Mouse (Mus musculus): ENCODE data around the gene Jsrp1. TPM values are rescaled to one million over a fixed set of nuclear protein-coding genes. Genes with fewer than 3 reads are reported as not detected.

Gene Jsrp1
- polyA plus RNA-seq, 1 experiment from 2014 or later: not detected

- no peak overlapping the region for H3K4me3 ChIP-seq
- H3K9ac ChIP-seq: no peak overlapping the region
- H3K9me3 ChIP-seq (replicated peaks): no peaks in the 10 kb centered on the region
- no peak overlapping the region for H3K4me2 ChIP-seq
- no peak for ATAC-seq
- 0 out of 2 replicates have a peak, but pooled peaks cover under 1% of the 10 kb centered on the region for H3K4me1 ChIP-seq
- no peak overlapping the region for H3K27ac ChIP-seq
- peaks cover 100% of the 10 kb centered on the region for H3K36me3 ChIP-seq (ENCODE audit: poor library complexity, severe bottlenecking)
- H3K27me3 ChIP-seq: no peaks in the 10 kb centered on the region
Observed at GRCm38 (mm10) chr10:80779565-80779964, 33.7 kb downstream of the Jsrp1 start.

- no peak overlapping the region for H3K4me2 ChIP-seq
- peaks cover 100% of the 10 kb centered on the region for H3K36me3 ChIP-seq (ENCODE audit: poor library complexity, severe bottlenecking)
- no peak overlapping the region for H3K27ac ChIP-seq
- no peak for ATAC-seq
- H3K9me3 ChIP-seq (replicated peaks): no peaks in the 10 kb centered on the region
- H3K4me1 ChIP-seq: peaks cover 7% of the 10 kb centered on the region; the same call in 1 of the 2 replicates
- 92% methylated on average over 5 of the region's 5 CpGs for WGBS
- no peaks in the 10 kb centered on the region for H3K27me3 ChIP-seq
- H3K4me3 ChIP-seq: no peak overlapping the region
- H3K9ac ChIP-seq: no peak overlapping the region
Observed at GRCm38 (mm10) chr10:80777123-80777522, 36.2 kb downstream of the Jsrp1 start.

GRCm38 (mm10) chr10:80776358-80776869 lies 36.9 kb downstream of the Jsrp1 start:
- H3K4me1 ChIP-seq: peaks cover 7% of the 10 kb centered on the region; the same call in 1 of the 2 replicates
- H3K9ac ChIP-seq: no peak overlapping the region
- ATAC-seq: no peak
- no peak overlapping the region for H3K27ac ChIP-seq
- H3K9me3 ChIP-seq (replicated peaks): no peaks in the 10 kb centered on the region
- H3K27me3 ChIP-seq: no peaks in the 10 kb centered on the region
- WGBS: 87% methylated on average over 6 of the region's 6 CpGs
- H3K4me2 ChIP-seq: no peak overlapping the region
- H3K36me3 ChIP-seq (ENCODE audit: poor library complexity, severe bottlenecking): peaks cover 100% of the 10 kb centered on the region
- H3K4me3 ChIP-seq: no peak overlapping the region

GRCm38 (mm10) chr10:80775731-80776130 lies 37.6 kb downstream of the Jsrp1 start:
- H3K4me3 ChIP-seq: no peak overlapping the region
- no peaks in the 10 kb centered on the region for H3K27me3 ChIP-seq
- no peak overlapping the region for H3K4me2 ChIP-seq
- H3K9me3 ChIP-seq (replicated peaks): no peaks in the 10 kb centered on the region
- H3K36me3 ChIP-seq (ENCODE audit: poor library complexity, severe bottlenecking): peaks cover 100% of the 10 kb centered on the region
- no peak for ATAC-seq
- peaks cover 7% of the 10 kb centered on the region; the same call in 1 of the 2 replicates for H3K4me1 ChIP-seq
- no peak overlapping the region for H3K27ac ChIP-seq
- no peak overlapping the region for H3K9ac ChIP-seq
- WGBS: 94% methylated on average over 4 of the region's 4 CpGs

GRCm38 (mm10) chr10:80774981-80775380 lies 38.3 kb downstream of the Jsrp1 start:
- H3K36me3 ChIP-seq (ENCODE audit: poor library complexity, severe bottlenecking): peaks cover 100% of the 10 kb centered on the region
- no peak overlapping the region for H3K4me2 ChIP-seq
- WGBS: 96% methylated on average over 4 of the region's 4 CpGs
- peaks cover 7% of the 10 kb centered on the region; the same call in 1 of the 2 replicates for H3K4me1 ChIP-seq
- ATAC-seq: peak; percentile 45
- H3K9me3 ChIP-seq (replicated peaks): no peaks in the 10 kb centered on the region
- H3K27me3 ChIP-seq: no peaks in the 10 kb centered on the region
- H3K4me3 ChIP-seq: no peak overlapping the region
- no peak overlapping the region for H3K27ac ChIP-seq
- H3K9ac ChIP-seq: no peak overlapping the region

- Histone ChIP-seq H3K9ac (no peak overlapping the region), H3K4me3 (no peak overlapping the region), H3K36me3 (ENCODE audit: poor library complexity, severe bottlenecking) (peaks cover 100% of the 10 kb centered on the region), H3K27ac (peak overlapping the region; percentile 48), H3K4me1 (peaks cover 7% of the 10 kb centered on the region; the same call in 1 of the 2 replicates), H3K9me3 (replicated peaks) (no peaks in the 10 kb centered on the region), H3K27me3 (no peaks in the 10 kb centered on the region), H3K4me2 (no peak overlapping the region)
- ATAC-seq: peak; percentile 83
- WGBS: 64% methylated on average over 2 of the region's 2 CpGs
Observed at GRCm38 (mm10) chr10:80774549-80774948, 38.7 kb downstream of the Jsrp1 start.

DNA sequence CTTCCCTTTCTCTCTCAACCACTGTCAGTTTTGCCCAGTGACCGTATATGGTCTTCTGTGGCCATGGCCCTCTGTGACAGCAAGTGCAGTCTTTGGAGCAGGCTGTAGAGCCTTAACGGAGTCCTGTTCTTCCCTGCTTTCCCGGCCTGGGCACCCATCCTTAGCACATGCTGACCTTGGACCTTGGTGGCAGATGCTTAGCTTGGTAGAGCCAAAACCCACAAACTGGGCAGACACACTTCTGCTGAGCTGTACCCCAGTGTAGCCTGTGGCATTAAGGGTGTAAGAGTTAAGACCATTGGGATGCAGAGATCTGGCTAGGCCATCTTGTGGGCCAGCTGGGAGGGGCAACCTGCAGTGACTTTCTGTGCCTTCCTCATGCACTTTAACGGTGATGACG lies 39.5 kb downstream of the Jsrp1 start:
- Histone ChIP-seq H3K9ac (peak overlapping the region; percentile 26; the same call in 1 of the 2 replicates), H3K36me3 (ENCODE audit: poor library complexity, severe bottlenecking) (peaks cover 100% of the 10 kb centered on the region), H3K27ac (peak overlapping the region; percentile 48), H3K4me1 (peaks cover 7% of the 10 kb centered on the region; the same call in 1 of the 2 replicates), H3K4me3 (no peak overlapping the region), H3K4me2 (no peak overlapping the region), H3K27me3 (no peaks in the 10 kb centered on the region), H3K9me3 (replicated peaks) (no peaks in the 10 kb centered on the region)
- ATAC-seq: no peak
- 85% methylated on average over 5 of the region's 5 CpGs for WGBS

GRCm38 (mm10) chr10:80768365-80768764 lies 44.9 kb downstream of the Jsrp1 start:
- H3K9me3 ChIP-seq (replicated peaks): no peaks in the 10 kb centered on the region
- H3K4me2 ChIP-seq: no peak overlapping the region
- H3K9ac ChIP-seq: no peak overlapping the region
- 93% methylated on average over 6 of the region's 6 CpGs for WGBS
- H3K4me3 ChIP-seq: no peak overlapping the region
- no peaks in the 10 kb centered on the region for H3K4me1 ChIP-seq
- no peaks in the 10 kb centered on the region for H3K27me3 ChIP-seq
- H3K27ac ChIP-seq: no peak overlapping the region
- ATAC-seq: no peak
- peaks cover 93% of the 10 kb centered on the region for H3K36me3 ChIP-seq (ENCODE audit: poor library complexity, severe bottlenecking)

DNA sequence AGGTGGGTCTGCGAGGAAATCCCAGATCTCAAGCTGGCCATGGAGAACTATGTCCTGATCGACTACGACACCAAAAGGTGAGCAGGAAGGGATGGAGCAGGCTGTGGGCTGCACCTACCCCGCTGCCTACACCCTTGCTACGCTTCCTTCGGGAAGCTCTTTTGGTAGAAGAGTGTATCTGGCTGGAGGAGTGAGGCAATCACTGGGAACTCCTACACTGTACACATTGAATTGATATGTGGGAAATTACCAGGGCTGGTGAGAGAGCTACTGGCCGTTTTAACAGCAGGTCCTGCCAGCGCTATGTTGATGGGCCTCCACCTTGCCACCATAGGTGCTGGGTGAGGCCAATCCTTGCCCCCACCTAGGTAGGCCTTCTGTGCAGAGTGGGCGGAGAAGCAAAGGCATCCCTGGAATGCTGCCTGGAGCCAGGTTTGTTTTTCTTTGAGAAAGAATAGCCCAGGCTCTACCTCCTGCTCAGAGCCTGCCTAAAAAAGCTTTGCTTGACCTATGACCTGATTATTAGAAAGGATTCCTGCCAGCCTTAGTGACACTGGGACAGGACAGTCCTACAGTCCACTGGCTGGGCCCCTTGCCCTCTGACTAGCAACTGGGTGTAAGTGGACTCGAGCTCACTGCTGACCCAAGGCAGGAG lies 47.0 kb downstream of the Jsrp1 start:
- Histone ChIP-seq H3K4me3 (no peak overlapping the region), H3K9ac (no peak overlapping the region), H3K36me3 (ENCODE audit: poor library complexity, severe bottlenecking) (peaks cover 73% of the 10 kb centered on the region), H3K27me3 (no peaks in the 10 kb centered on the region), H3K27ac (no peak overlapping the region), H3K4me2 (no peak overlapping the region), H3K9me3 (replicated peaks) (no peaks in the 10 kb centered on the region), H3K4me1 (0 out of 2 replicates have a peak, but pooled peaks cover 4% of the 10 kb centered on the region)
- 83% methylated on average over 10 of the region's 10 CpGs for WGBS
- ATAC-seq: no peak

DNA sequence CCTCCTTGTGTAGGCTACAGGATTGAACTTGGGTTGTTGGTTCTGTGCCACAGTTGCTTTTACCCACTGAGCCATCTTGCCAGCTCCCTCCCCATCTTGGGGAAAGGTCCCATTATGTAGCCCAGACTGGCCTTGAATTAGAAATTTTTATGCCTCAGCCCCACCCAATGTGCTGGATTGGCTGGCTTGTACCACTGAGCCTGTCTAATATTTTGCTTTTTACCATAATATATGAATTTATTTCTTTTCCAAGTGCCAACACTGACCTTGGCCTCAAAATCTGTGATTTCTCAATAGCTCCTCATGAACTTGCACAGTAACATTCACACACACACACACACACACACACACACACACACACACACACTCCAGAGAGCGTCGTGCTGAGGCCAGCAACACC lies 47.6 kb downstream of the Jsrp1 start:
- H3K4me1 ChIP-seq: peaks cover 9% of the 10 kb centered on the region
- no peak overlapping the region for H3K4me3 ChIP-seq
- no peak for ATAC-seq
- no peaks in the 10 kb centered on the region for H3K9me3 ChIP-seq (replicated peaks)
- H3K27me3 ChIP-seq: no peaks in the 10 kb centered on the region
- H3K36me3 ChIP-seq (ENCODE audit: poor library complexity, severe bottlenecking): peaks cover 67% of the 10 kb centered on the region
- 95% methylated on average over 2 of the region's 2 CpGs for WGBS
- no peak overlapping the region for H3K27ac ChIP-seq
- H3K9ac ChIP-seq: no peak overlapping the region
- H3K4me2 ChIP-seq: no peak overlapping the region

- ATAC-seq: no peak
- Histone ChIP-seq H3K9ac (no peak overlapping the region), H3K27me3 (no peaks in the 10 kb centered on the region), H3K9me3 (replicated peaks) (no peaks in the 10 kb centered on the region), H3K4me2 (no peak overlapping the region), H3K27ac (no peak overlapping the region), H3K4me3 (no peak overlapping the region), H3K36me3 (ENCODE audit: poor library complexity, severe bottlenecking) (peaks cover 45% of the 10 kb centered on the region), H3K4me1 (peaks cover 22% of the 10 kb centered on the region)
- 96% methylated on average over 2 of the region's 2 CpGs for WGBS
Observed at GRCm38 (mm10) chr10:80763502-80763901, 49.8 kb downstream of the Jsrp1 start.

GRCm38 (mm10) chr10:80761821-80762220 lies 51.5 kb downstream of the Jsrp1 start:
- 82% methylated on average over 3 of the region's 3 CpGs for WGBS

More at GRCm38 (mm10) chr10:80761821-80762220, 51.5 kb downstream of the Jsrp1 start:
- ATAC-seq: no peak
- Histone ChIP-seq H3K27me3 (no peaks in the 10 kb centered on the region), H3K9me3 (replicated peaks) (no peaks in the 10 kb centered on the region), H3K4me1 (peaks cover 39% of the 10 kb centered on the region), H3K4me3 (no peak overlapping the region), H3K9ac (no peak overlapping the region), H3K27ac (no peak overlapping the region), H3K36me3 (ENCODE audit: poor library complexity, severe bottlenecking) (peaks cover 30% of the 10 kb centered on the region), H3K4me2 (no peak overlapping the region)

Data from forebrain, embryonic 13.5 days (tissue).